Mouse (Mus musculus) stomach, embryonic 16.5 days (tissue): Measurements from ENCODE around the gene Afg1l. TPM values are rescaled to one million over a fixed set of nuclear protein-coding genes. Genes with fewer than 3 reads are reported as not detected.

Experiments used
- ATAC-seq: fragments of 200-750 bp; cut with Nextera tagmentation; 2 replicates; pipeline ENCODE4 v1.8.0; 2017; ENCODE audit warnings: moderate number of reproducible peaks, moderate TSS enrichment; ENCODE audit not compliant: insufficient read depth, low FRiP score
- H3K27ac ChIP-seq: fragments of 300-500 bp; sonication (generic); 2 replicates; pipeline ENCODE4 v1.5.1; 2014; ENCODE audit warnings: low read length
- H3K27me3 ChIP-seq: fragments of 300-500 bp; sonication (generic); 2 replicates; pipeline ENCODE4 v1.6.1; 2014; ENCODE audit warnings: low read length, control low read depth, mixed read lengths; ENCODE audit not compliant: control insufficient read depth, insufficient read depth
- H3K36me3 ChIP-seq: fragments of 300-500 bp; sonication (generic); 2 replicates; pipeline ENCODE4 v1.6.1; 2014; ENCODE audit warnings: low read length; ENCODE audit not compliant: control insufficient read depth, insufficient read depth
- H3K4me1 ChIP-seq: fragments of 300-500 bp; sonication (generic); 2 replicates; pipeline ENCODE4 v1.6.1; 2014; ENCODE audit warnings: low read length, control low read depth, mixed read lengths; ENCODE audit not compliant: control insufficient read depth, insufficient read depth
- H3K4me2 ChIP-seq: fragments of 300-500 bp; sonication (generic); 2 replicates; pipeline ENCODE4 v1.6.1; 2014; ENCODE audit warnings: low read depth, low read length, mixed read lengths
- H3K4me3 ChIP-seq: fragments of 300-500 bp; sonication (generic); replicated peaks from 2 replicates; pipeline ENCODE4 v1.5.1; 2014; ENCODE audit warnings: mild to moderate bottlenecking, low read length
- H3K9ac ChIP-seq: fragments of 300-500 bp; sonication (generic); 2 replicates; pipeline ENCODE4 v1.6.1; 2014; ENCODE audit warnings: low read length
- H3K9me3 ChIP-seq: fragments of 300-500 bp; sonication (generic); replicated peaks from 2 replicates; pipeline ENCODE4 v1.6.1; 2016; ENCODE audit warnings: low read length, control low read depth; ENCODE audit not compliant: control insufficient read depth
- WGBS: fragments of 180-500 bp; shearing (Covaris S2); extraction: QIAGEN DNeasy Blood & Tissue Kit; methylation state at CpG from one replicate; pipeline ENCODE4 v1.1.7; 2014; 5-methylcytosine and 5-hydroxymethylcytosine counted together
- polyA plus RNA-seq: library from polyadenylated mRNA; unstranded; fragments of >200 nt; fragmentation: Nextera tagmentation; extraction: Ambion mirVana; gene quantifications from 2 replicates; pipeline ENCODE4 v1.2.1, GENCODE M21; 2015

Gene Afg1l
- polyA plus RNA-seq, 1 experiment from 2014 or later, result 9.2 TPM

- peaks cover 48% of the 10 kb centered on the region for H3K4me1 ChIP-seq
- ATAC-seq, result no peak
- peak overlapping the region; percentile 89 for H3K4me2 ChIP-seq
- peak overlapping the region; percentile 92 for H3K9ac ChIP-seq
- H3K36me3 ChIP-seq, result peaks cover 3% of the 10 kb centered on the region; the same call in 1 of the 2 replicates
- 76% methylated on average over 6 of the region's 6 CpGs for WGBS
- H3K27me3 ChIP-seq, result no peaks in the 10 kb centered on the region
- H3K4me3 ChIP-seq, result peak overlapping the region; percentile 91
- peak overlapping the region; percentile 25; the same call in 1 of the 2 replicates for H3K27ac ChIP-seq
- H3K9me3 ChIP-seq, result no peaks in the 10 kb centered on the region
These were observed 205.0 kb downstream of the Afg1l start for GRCm38 (mm10) chr10:42273403-42273759.

GRCm38 (mm10) chr10:42271454-42272230, 206.7 kb downstream of the Afg1l start:
- no peak overlapping the region for H3K9ac ChIP-seq
- WGBS, result 58% methylated on average over 11 of the region's 11 CpGs
- H3K27ac ChIP-seq, result no peak overlapping the region
- H3K4me3 ChIP-seq, result peak overlapping the region; percentile 4; the same call in 1 of the 2 replicates
- H3K36me3 ChIP-seq, result peaks cover 11% of the 10 kb centered on the region
- peak overlapping the region; percentile 29; the same call in 1 of the 2 replicates for H3K4me2 ChIP-seq
- no peaks in the 10 kb centered on the region for H3K9me3 ChIP-seq
- no peak for ATAC-seq
- no peaks in the 10 kb centered on the region for H3K27me3 ChIP-seq
- H3K4me1 ChIP-seq, result peaks cover 48% of the 10 kb centered on the region

- WGBS, result 57% methylated on average over 10 of the region's 10 CpGs
- H3K36me3 ChIP-seq, result peaks cover 23% of the 10 kb centered on the region
These were observed 207.9 kb downstream of the Afg1l start for GRCm38 (mm10) chr10:42270277-42271083.

GRCm38 (mm10) chr10:42269281-42270025, 208.9 kb downstream of the Afg1l start:
- H3K4me1 ChIP-seq, result peaks cover 42% of the 10 kb centered on the region
- WGBS, result 50% methylated on average over 15 of the region's 15 CpGs
- 0 out of 2 replicates have a peak overlapping the region, but pooled peaks have one; percentile 28 for H3K9ac ChIP-seq
- H3K36me3 ChIP-seq, result peaks cover 23% of the 10 kb centered on the region
- no peak for ATAC-seq
- no peak overlapping the region for H3K4me3 ChIP-seq
- peak overlapping the region; percentile 30; the same call in 1 of the 2 replicates for H3K27ac ChIP-seq
- H3K9me3 ChIP-seq, result no peaks in the 10 kb centered on the region
- no peaks in the 10 kb centered on the region for H3K27me3 ChIP-seq
- peak overlapping the region; percentile 10; the same call in 1 of the 2 replicates for H3K4me2 ChIP-seq

More at GRCm38 (mm10) chr10:42270277-42271083, 207.9 kb downstream of the Afg1l start:
- no peak for ATAC-seq
- no peaks in the 10 kb centered on the region for H3K9me3 ChIP-seq
- no peak overlapping the region for H3K4me3 ChIP-seq
- H3K4me2 ChIP-seq, result no peak overlapping the region
- no peaks in the 10 kb centered on the region for H3K27me3 ChIP-seq
- H3K9ac ChIP-seq, result no peak overlapping the region
- H3K27ac ChIP-seq, result no peak overlapping the region
- peaks cover 48% of the 10 kb centered on the region for H3K4me1 ChIP-seq

GRCm38 (mm10) chr10:42267811-42268545, 210.4 kb downstream of the Afg1l start:
- no peak overlapping the region for H3K27ac ChIP-seq
- peaks cover 29% of the 10 kb centered on the region for H3K4me1 ChIP-seq
- H3K9ac ChIP-seq, result no peak overlapping the region
- peaks cover 23% of the 10 kb centered on the region for H3K36me3 ChIP-seq
- H3K9me3 ChIP-seq, result no peaks in the 10 kb centered on the region
- WGBS, result 71% methylated on average over 5 of the region's 5 CpGs
- no peaks in the 10 kb centered on the region for H3K27me3 ChIP-seq
- H3K4me3 ChIP-seq, result no peak overlapping the region
- no peak for ATAC-seq
- H3K4me2 ChIP-seq, result no peak overlapping the region

- Histone ChIP-seq H3K4me1 (peaks cover 16% of the 10 kb centered on the region), H3K9me3 (no peaks in the 10 kb centered on the region), H3K36me3 (peaks cover 23% of the 10 kb centered on the region), H3K4me3 (no peak overlapping the region), H3K27ac (no peak overlapping the region), H3K4me2 (no peak overlapping the region), H3K27me3 (no peaks in the 10 kb centered on the region), H3K9ac (no peak overlapping the region)
- 91% methylated on average over 11 of the region's 11 CpGs for WGBS
- 0 out of 2 replicates have a peak, but pooled peaks have one; percentile 60 for ATAC-seq
These were observed 213.2 kb downstream of the Afg1l start for GRCm38 (mm10) chr10:42265021-42265689.

- no peaks in the 10 kb centered on the region for H3K27me3 ChIP-seq
- H3K4me3 ChIP-seq, result no peak overlapping the region
- H3K4me2 ChIP-seq, result no peak overlapping the region
- no peak overlapping the region for H3K27ac ChIP-seq
- H3K4me1 ChIP-seq, result peaks cover 8% of the 10 kb centered on the region; the same call in 1 of the 2 replicates
- no peaks in the 10 kb centered on the region for H3K9me3 ChIP-seq
- H3K36me3 ChIP-seq, result peaks cover 19% of the 10 kb centered on the region
- 83% methylated on average over 5 of the region's 5 CpGs for WGBS
- no peak for ATAC-seq
- H3K9ac ChIP-seq, result no peak overlapping the region
These were observed 214.2 kb downstream of the Afg1l start for GRCm38 (mm10) chr10:42264195-42264594.

- no peaks in the 10 kb centered on the region for H3K27me3 ChIP-seq
- no peak overlapping the region for H3K4me3 ChIP-seq
- no peak for ATAC-seq
- no peak overlapping the region for H3K27ac ChIP-seq
- H3K9ac ChIP-seq, result no peak overlapping the region
- H3K4me1 ChIP-seq, result 0 out of 2 replicates have a peak, but pooled peaks cover 7% of the 10 kb centered on the region
- no peaks in the 10 kb centered on the region for H3K9me3 ChIP-seq
- 62% methylated on average over 8 of the region's 8 CpGs for WGBS
- H3K4me2 ChIP-seq, result no peak overlapping the region
- peaks cover 19% of the 10 kb centered on the region for H3K36me3 ChIP-seq
These were observed 214.7 kb downstream of the Afg1l start for GRCm38 (mm10) chr10:42263701-42264100.
